Mouse (Mus musculus): ENCODE results near the gene Abhd16a. TPM values are rescaled to one million over a fixed set of nuclear protein-coding genes. Genes with fewer than 3 reads are reported as not detected.
"Not testable (repeated sequence)": the region's sequence is repeated elsewhere in the genome, so short reads cannot be mapped to it uniquely, and the experiment has no call there.

Abhd16a gene
- polyA plus RNA-seq, 1 experiment from 2014 or later: 45.2 TPM

DNA sequence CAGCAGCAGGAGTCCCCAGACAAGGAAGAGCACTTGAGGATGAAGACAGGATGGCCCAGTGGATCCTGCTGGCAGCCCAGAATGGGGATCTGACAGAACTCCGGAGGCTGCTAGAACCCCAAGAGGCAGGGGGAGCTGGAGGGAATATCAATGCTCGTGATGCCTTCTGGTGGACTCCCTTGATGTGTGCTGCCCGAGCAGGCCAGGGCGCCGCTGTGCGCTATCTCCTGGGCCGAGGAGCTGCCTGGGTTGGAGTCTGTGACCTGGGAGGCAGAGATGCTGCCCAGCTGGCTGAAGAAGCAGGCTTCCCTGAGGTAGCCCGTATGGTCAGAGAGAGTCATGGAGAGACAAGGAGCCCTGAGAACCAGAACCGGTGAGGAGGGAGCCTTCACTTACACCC lies 34.2 kb downstream of the Abhd16a start:
- H3K4me2 ChIP-seq; H3K27me3 ChIP-seq (ENCODE audit: control insufficient read depth, insufficient read depth, low read length); H3K27ac ChIP-seq (ENCODE audit: low read depth, low read length); H3K9me3 ChIP-seq (ENCODE audit: control insufficient read depth, low read length); H3K9ac ChIP-seq (ENCODE audit: low read length); ATAC-seq (ENCODE audit: low FRiP score); H3K4me3 ChIP-seq (ENCODE audit: low read depth, low read length); DNase-seq (ENCODE audit: low spot score, missing footprints); H3K36me3 ChIP-seq (ENCODE audit: control insufficient read depth, insufficient read depth, low read length): not testable (repeated sequence)
- WGBS: 94% methylated on average over 9 of the region's 9 CpGs
- peaks cover 23% of the 10 kb centered on the region for H3K4me1 ChIP-seq (ENCODE audit: control insufficient read depth, insufficient read depth, low read length)

- not testable (repeated sequence) for ATAC-seq (ENCODE audit: low FRiP score)
- peaks cover 23% of the 10 kb centered on the region for H3K4me1 ChIP-seq (ENCODE audit: control insufficient read depth, insufficient read depth, low read length)
Observed at GRCm38 (mm10) chr17:35124261-35124896, 35.3 kb downstream of the Abhd16a start.

GRCm38 (mm10) chr17:35125081-35125480 lies 36.0 kb downstream of the Abhd16a start:
- Histone ChIP-seq H3K4me3 (ENCODE audit: low read depth, low read length) (no peak overlapping the region), H3K4me2 (no peak overlapping the region), H3K9me3 (ENCODE audit: control insufficient read depth, low read length) (no peaks in the 10 kb centered on the region), H3K36me3 (ENCODE audit: control insufficient read depth, insufficient read depth, low read length) (no peaks in the 10 kb centered on the region; the same call in 1 of the 2 replicates), H3K27ac (ENCODE audit: low read depth, low read length) (no peak overlapping the region), H3K27me3 (ENCODE audit: control insufficient read depth, insufficient read depth, low read length) (no peaks in the 10 kb centered on the region), H3K9ac (ENCODE audit: low read length) (no peak overlapping the region), H3K4me1 (ENCODE audit: control insufficient read depth, insufficient read depth, low read length) (peaks cover 21% of the 10 kb centered on the region)
- WGBS: 100% methylated on average over 1 of the region's 1 CpGs
- ATAC-seq (ENCODE audit: low FRiP score) (no peak), DNase-seq (ENCODE audit: low spot score, missing footprints) (no peak)

More at GRCm38 (mm10) chr17:35124261-35124896, 35.3 kb downstream of the Abhd16a start:
- not testable (repeated sequence) for H3K9ac ChIP-seq (ENCODE audit: low read length); DNase-seq (ENCODE audit: low spot score, missing footprints); H3K27ac ChIP-seq (ENCODE audit: low read depth, low read length); H3K4me3 ChIP-seq (ENCODE audit: low read depth, low read length); H3K27me3 ChIP-seq (ENCODE audit: control insufficient read depth, insufficient read depth, low read length); H3K9me3 ChIP-seq (ENCODE audit: control insufficient read depth, low read length); H3K4me2 ChIP-seq; H3K36me3 ChIP-seq (ENCODE audit: control insufficient read depth, insufficient read depth, low read length)
- 93% methylated on average over 12 of the region's 12 CpGs for WGBS

GRCm38 (mm10) chr17:35125578-35125977 lies 36.5 kb downstream of the Abhd16a start:
- H3K27me3 ChIP-seq (ENCODE audit: control insufficient read depth, insufficient read depth, low read length): no peaks in the 10 kb centered on the region
- H3K9ac ChIP-seq (ENCODE audit: low read length): peak overlapping the region; percentile 92
- peak overlapping the region; percentile 75 for H3K4me2 ChIP-seq
- H3K9me3 ChIP-seq (ENCODE audit: control insufficient read depth, low read length): no peaks in the 10 kb centered on the region
- no peak overlapping the region for H3K27ac ChIP-seq (ENCODE audit: low read depth, low read length)
- DNase-seq (ENCODE audit: low spot score, missing footprints): no peak
- H3K4me1 ChIP-seq (ENCODE audit: control insufficient read depth, insufficient read depth, low read length): peaks cover 16% of the 10 kb centered on the region
- no peaks in the 10 kb centered on the region; the same call in 1 of the 2 replicates for H3K36me3 ChIP-seq (ENCODE audit: control insufficient read depth, insufficient read depth, low read length)
- no peak for ATAC-seq (ENCODE audit: low FRiP score)
- 40% methylated on average over 6 of the region's 6 CpGs for WGBS
- peak overlapping the region; percentile 62 for H3K4me3 ChIP-seq (ENCODE audit: low read depth, low read length)

- H3K9me3 ChIP-seq (ENCODE audit: control insufficient read depth, low read length): no peaks in the 10 kb centered on the region
- peak within 1 kb of the TSS; percentile 75 for H3K4me2 ChIP-seq
- H3K4me1 ChIP-seq (ENCODE audit: control insufficient read depth, insufficient read depth, low read length): peaks cover 16% of the 10 kb centered on the region
- H3K9ac ChIP-seq (ENCODE audit: low read length): peak within 1 kb of the TSS; percentile 92
- DNase-seq (ENCODE audit: low spot score, missing footprints) (peak; percentile 93), ATAC-seq (ENCODE audit: low FRiP score) (peak; percentile 48)
- H3K36me3 ChIP-seq (ENCODE audit: control insufficient read depth, insufficient read depth, low read length): no peaks in the 10 kb centered on the region; the same call in 1 of the 2 replicates
- H3K4me3 ChIP-seq (ENCODE audit: low read depth, low read length): peak within 1 kb of the TSS; percentile 62
- WGBS: under 1% methylated on average over 36 of the region's 36 CpGs
- H3K27me3 ChIP-seq (ENCODE audit: control insufficient read depth, insufficient read depth, low read length): no peaks in the 10 kb centered on the region
- H3K27ac ChIP-seq (ENCODE audit: low read depth, low read length): peak within 1 kb of the TSS; percentile 40
Observed at GRCm38 (mm10) chr17:35126206-35126611, 37.1 kb downstream of the Abhd16a start, which contains the start of gene D17H6S53E. TSS of gene D17H6S53E (plus strand) at chr17:35126373.

GRCm38 (mm10) chr17:35127017-35127416 lies 38.0 kb downstream of the Abhd16a start:
- H3K27me3 ChIP-seq (ENCODE audit: control insufficient read depth, insufficient read depth, low read length): no peaks in the 10 kb centered on the region
- no peak overlapping the region for H3K27ac ChIP-seq (ENCODE audit: low read depth, low read length)
- peak overlapping the region; percentile 92; the same call in 1 of the 2 replicates for H3K9ac ChIP-seq (ENCODE audit: low read length)
- no peaks in the 10 kb centered on the region; the same call in 1 of the 2 replicates for H3K36me3 ChIP-seq (ENCODE audit: control insufficient read depth, insufficient read depth, low read length)
- peak overlapping the region; percentile 75 for H3K4me2 ChIP-seq
- H3K9me3 ChIP-seq (ENCODE audit: control insufficient read depth, low read length): no peaks in the 10 kb centered on the region
- DNase-seq (ENCODE audit: low spot score, missing footprints) (no peak), ATAC-seq (ENCODE audit: low FRiP score) (no peak)
- WGBS: 78% methylated on average over 13 of the region's 13 CpGs
- H3K4me3 ChIP-seq (ENCODE audit: low read depth, low read length): peak overlapping the region; percentile 62
- peaks cover 16% of the 10 kb centered on the region for H3K4me1 ChIP-seq (ENCODE audit: control insufficient read depth, insufficient read depth, low read length)

DNA sequence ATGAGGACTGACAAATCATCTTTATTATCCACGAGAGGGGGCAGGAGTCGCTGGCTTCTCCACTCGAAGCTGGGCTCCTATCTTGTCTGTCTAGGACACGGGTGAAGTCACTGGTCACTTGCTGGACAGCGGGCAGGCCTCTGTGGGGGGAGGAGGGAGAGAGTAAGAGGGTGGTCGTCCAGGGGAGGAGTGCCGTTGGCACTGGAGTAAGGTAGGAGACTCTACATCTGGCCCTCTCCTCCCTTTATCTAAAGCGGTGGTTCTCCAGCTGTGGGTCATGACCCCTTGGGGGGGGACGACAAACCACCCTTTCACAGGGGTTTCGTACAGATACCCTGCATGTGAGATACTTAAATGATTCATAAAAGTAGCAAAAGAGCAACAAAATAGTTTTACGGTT lies 39.9 kb downstream of the Abhd16a start:
- H3K4me2 ChIP-seq: no peak overlapping the region
- H3K36me3 ChIP-seq (ENCODE audit: control insufficient read depth, insufficient read depth, low read length): no peaks in the 10 kb centered on the region
- H3K27ac ChIP-seq (ENCODE audit: low read depth, low read length): no peak overlapping the region
- ATAC-seq (ENCODE audit: low FRiP score) (no peak), DNase-seq (ENCODE audit: low spot score, missing footprints) (no peak)
- 69% methylated on average over 11 of the region's 11 CpGs for WGBS
- H3K27me3 ChIP-seq (ENCODE audit: control insufficient read depth, insufficient read depth, low read length): no peaks in the 10 kb centered on the region
- H3K9me3 ChIP-seq (ENCODE audit: control insufficient read depth, low read length): no peaks in the 10 kb centered on the region
- no peak overlapping the region for H3K9ac ChIP-seq (ENCODE audit: low read length)
- H3K4me1 ChIP-seq (ENCODE audit: control insufficient read depth, insufficient read depth, low read length): peaks cover 14% of the 10 kb centered on the region
- H3K4me3 ChIP-seq (ENCODE audit: low read depth, low read length): no peak overlapping the region

DNA sequence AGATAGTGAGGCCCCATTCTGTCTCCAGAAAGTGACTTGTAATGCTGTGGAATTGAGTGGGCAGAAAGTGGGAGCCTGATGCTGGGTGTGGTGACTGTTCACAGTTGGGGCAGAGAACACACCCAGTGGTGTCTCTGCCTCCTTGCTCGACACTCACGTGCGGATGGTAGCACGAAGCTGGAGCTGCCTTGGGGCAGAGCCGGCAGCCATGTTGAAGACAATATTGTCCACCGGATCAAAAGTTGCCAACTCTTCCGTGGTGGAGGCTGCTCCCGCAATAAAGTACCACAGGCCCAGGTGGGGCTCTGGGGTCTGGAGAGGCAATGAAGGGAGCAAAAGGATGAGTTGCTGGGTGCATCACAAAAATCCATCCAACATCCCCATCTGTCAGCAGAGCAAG lies 42.0 kb downstream of the Abhd16a start:
- Histone ChIP-seq H3K27me3 (ENCODE audit: control insufficient read depth, insufficient read depth, low read length) (no peaks in the 10 kb centered on the region), H3K27ac (ENCODE audit: low read depth, low read length) (no peak overlapping the region), H3K4me3 (ENCODE audit: low read depth, low read length) (no peak overlapping the region), H3K4me2 (no peak overlapping the region), H3K4me1 (ENCODE audit: control insufficient read depth, insufficient read depth, low read length) (peaks cover 8% of the 10 kb centered on the region), H3K9ac (ENCODE audit: low read length) (no peak overlapping the region), H3K9me3 (ENCODE audit: control insufficient read depth, low read length) (no peaks in the 10 kb centered on the region), H3K36me3 (ENCODE audit: control insufficient read depth, insufficient read depth, low read length) (no peaks in the 10 kb centered on the region)
- DNase-seq (ENCODE audit: low spot score, missing footprints) (no peak), ATAC-seq (ENCODE audit: low FRiP score) (no peak)
- 90% methylated on average over 8 of the region's 8 CpGs for WGBS

DNA sequence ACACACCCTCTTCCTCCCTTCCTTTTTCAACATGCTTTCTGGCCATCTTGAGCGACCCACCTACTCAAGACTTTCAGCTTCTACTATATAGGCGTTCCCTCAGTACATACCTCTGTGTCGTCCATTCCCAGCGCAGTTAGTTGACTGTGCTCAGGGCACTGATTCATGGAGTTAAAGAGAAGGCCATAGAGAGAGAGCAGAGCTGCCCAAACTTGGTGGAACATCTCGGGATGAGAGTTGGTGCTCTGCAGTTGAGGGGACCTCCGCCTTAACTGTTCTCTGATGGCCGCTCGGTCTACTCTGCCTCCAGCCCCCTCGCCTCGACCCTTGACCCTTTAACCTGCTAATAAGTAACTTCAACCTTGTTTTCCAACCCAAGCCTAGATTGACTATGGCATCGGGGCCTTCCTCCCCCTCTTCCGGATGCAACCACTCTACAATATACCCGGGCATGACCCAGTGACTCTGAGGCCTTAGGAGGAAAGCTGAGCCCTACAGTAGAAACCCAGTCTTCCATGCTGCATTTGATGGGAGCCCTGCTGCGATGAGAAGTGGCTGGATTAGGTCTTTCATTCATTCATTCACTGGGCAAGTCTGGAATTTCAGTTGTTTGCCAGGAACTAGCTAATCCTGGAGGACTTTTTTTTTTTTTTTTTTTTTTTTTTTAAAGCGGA lies 42.6 kb downstream of the Abhd16a start, which contains the start of gene Apom:
Apom (minus strand) TSS at position 551 of the 674 bp plus-strand sequence.
- no peak within 1 kb of the TSS for H3K4me2 ChIP-seq
- ATAC-seq (ENCODE audit: low FRiP score) (no peak), DNase-seq (ENCODE audit: low spot score, missing footprints) (no peak)
- no peak within 1 kb of the TSS for H3K9ac ChIP-seq (ENCODE audit: low read length)
- H3K27ac ChIP-seq (ENCODE audit: low read depth, low read length): no peak within 1 kb of the TSS
- 87% methylated on average over 15 of the region's 15 CpGs for WGBS
- no peaks in the 10 kb centered on the region for H3K36me3 ChIP-seq (ENCODE audit: control insufficient read depth, insufficient read depth, low read length)
- H3K27me3 ChIP-seq (ENCODE audit: control insufficient read depth, insufficient read depth, low read length): no peaks in the 10 kb centered on the region
- H3K4me1 ChIP-seq (ENCODE audit: control insufficient read depth, insufficient read depth, low read length): peaks cover 9% of the 10 kb centered on the region
- H3K9me3 ChIP-seq (ENCODE audit: control insufficient read depth, low read length): no peaks in the 10 kb centered on the region
- H3K4me3 ChIP-seq (ENCODE audit: low read depth, low read length): no peak within 1 kb of the TSS
